Mouse (Mus musculus) natural killer cell, adult 2 months (primary cell): Measurements from ENCODE around the gene Cfap206.

ENCODE experiments used
- DNase-seq, 2 experiments: peaks; one replicate each; pipeline ENCODE4 v3.0.0; 2022; ENCODE audit warnings: low spot score in 2 of 2

Gene Cfap206

DNA sequence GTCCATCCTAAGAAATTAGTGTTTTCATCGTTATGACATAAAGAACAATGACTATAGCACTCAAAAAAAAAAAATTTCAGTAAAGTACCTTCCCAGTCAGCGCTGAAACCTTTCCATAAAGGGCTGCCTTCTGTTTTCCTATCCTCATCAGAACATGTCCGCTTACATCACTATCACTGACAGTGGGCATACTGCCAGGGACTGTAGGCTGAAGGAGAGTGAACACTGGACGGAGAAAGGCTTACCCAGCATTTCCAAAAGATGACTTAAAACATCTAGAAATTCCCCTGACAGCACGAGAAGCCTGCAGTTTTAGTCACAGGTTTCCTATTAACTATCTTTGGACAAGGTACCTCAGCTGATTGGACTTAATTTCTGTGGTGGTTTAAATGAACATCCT lies 56.3 kb downstream of the Cfap206 start:
- DNase-seq, result no peak

DNA sequence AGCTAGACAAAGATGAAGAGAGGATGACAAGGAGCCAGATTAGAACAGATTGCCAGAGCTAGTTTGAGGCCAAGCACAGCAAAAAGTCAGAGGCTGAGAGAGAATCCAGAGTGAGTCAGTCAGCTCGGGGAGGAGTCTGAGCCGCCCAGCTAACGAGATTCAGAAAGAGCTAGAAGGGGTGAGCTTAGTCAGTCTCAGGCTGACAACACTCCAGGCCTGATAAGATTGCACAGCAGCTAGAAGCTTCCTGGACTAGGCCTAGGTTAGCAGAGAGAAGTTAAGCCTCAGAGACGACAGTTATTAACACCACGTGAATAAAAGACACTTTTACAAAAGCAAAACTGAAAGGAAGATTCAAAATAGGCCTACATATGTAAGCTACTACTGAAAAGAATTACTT lies 62.1 kb downstream of the Cfap206 start:
- no peak for DNase-seq

DNA sequence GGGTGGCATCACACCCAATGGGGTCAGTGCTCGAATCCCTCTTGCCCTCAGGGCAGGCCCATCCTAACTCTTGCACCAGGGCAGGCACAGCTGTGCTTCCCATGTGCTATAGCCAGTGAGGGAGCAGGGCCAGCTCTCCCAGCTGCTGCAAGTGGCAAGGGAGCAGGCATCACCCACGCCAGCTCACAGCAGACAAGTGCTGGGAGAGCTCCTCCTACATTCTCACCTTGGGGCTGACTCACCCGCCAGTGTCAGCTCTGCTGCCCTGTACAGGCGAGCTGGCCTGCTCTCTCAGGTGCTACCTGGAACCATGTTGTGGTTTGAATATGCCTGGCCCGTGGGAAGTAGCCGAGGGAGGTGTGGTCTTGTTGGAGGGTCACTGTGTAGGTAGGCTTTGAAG lies 68.1 kb downstream of the Cfap206 start:
- DNase-seq, result no peak

DNA sequence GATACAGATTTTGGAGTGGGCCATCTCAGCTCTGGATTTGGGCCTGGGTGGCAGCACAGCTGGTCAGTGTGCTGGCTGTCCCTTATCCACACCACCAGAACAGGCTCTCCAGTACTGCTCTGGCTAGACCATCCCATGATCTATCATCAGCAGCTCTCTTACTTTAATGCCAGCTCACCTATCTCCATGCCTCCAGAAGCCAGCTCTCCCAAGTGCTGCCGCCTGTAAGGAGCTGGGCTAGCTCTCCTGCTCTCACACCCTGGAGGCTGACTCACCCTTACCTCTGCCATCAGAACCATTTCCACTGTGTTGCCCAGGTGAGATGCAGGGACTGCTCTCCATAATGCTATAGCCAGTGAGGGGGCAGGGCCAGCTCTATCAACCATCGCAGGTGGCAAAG lies 68.5 kb downstream of the Cfap206 start:
- no peak for DNase-seq

DNA sequence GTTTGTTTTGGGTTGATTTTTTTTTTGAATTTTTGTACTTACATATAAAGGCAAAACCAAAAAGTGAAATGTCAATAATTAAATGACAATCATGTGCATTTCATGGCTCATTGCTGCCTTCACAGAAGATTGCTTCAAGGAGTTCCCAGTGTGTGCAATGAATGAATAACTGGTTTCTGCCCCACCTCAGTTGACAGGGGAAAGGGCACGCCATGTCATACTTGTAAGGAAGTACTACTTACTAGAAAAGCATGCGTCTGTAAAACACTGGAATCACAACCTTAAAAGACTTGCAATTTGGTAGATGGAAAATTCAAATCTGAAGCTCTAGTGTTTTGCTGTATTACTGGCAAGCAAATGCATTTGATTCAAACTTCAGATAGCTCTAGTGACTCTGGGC lies 71.0 kb downstream of the Cfap206 start:
- no peak for DNase-seq

DNA sequence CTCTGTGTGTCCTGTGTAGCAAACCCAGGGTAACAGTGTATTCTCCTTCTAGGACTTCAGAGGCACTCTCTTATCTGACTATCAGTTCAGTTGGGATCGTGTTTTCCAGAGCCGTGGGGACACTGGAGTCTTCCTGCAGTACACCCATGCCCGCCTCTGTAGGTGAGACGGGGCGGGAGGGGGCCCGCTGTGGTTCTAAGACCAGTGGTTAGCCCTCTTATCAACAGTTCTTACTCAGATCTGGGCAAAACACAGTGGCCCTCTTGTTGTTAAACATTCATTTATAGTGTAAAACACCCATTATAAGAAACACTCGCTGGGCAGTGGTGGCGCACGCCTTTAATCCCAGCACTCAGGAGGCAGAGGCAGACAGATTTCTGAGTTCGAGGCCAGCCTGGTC lies 73.9 kb downstream of the Cfap206 start:
- DNase-seq, result no peak

DNA sequence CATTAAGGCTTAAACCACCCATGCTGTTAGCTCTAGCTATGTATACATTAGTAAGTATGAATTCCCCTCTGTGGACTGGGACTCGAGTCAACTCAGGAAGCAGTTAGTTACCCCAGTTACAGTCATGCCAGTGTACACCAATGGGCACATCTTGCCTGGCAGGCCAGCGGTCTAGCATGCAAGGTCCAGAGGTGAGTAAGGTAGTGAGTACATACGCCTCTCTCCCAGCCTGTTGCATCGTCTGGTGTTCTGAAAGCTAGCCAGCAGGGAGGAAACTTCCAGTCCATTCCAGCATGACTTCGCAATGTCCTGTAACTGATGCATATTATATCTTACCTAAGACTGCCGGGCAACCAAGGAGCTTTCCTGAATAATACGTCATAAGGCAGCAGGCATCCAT lies 76.8 kb downstream of the Cfap206 start:
- DNase-seq, result no peak

DNA sequence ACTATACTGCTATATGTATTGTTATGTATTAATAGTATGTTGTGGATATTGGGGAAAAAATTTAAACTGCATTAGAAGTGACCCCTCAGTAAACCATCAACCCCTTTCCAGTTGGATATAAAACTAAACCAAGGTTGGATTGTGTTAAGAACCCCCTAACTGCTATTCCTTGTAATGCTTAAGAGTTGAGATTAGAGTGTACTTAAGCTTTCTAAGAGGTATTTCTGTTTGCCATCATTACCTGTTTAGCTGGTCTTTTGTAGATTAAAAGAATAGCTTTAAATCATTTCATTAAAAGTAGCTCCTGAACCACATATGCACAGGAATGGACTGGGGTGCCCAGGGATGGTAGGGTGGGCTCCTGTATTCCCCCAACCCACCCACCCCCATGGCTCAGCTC lies 85.2 kb downstream of the Cfap206 start:
- no peak for DNase-seq

DNA sequence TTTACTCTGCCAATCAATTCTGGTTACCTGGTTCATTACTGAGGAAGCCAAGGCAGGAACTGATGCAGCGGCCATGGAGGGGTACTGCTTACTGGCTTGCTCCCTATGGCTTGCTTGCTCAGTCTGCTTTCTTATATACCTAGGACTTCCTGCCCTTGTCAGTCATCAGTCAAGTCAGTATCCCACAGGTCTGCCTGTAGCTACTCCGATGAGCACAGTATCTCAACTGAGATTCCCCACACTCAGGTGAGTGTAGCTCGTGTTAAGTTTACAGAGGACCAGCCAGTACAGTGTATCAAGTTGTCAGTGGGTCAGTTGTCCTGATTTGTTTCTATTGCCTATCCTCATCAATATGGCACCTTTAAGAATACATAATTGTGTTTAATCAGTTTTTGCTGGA lies 89.3 kb downstream of the Cfap206 start:
- no peak for DNase-seq

DNA sequence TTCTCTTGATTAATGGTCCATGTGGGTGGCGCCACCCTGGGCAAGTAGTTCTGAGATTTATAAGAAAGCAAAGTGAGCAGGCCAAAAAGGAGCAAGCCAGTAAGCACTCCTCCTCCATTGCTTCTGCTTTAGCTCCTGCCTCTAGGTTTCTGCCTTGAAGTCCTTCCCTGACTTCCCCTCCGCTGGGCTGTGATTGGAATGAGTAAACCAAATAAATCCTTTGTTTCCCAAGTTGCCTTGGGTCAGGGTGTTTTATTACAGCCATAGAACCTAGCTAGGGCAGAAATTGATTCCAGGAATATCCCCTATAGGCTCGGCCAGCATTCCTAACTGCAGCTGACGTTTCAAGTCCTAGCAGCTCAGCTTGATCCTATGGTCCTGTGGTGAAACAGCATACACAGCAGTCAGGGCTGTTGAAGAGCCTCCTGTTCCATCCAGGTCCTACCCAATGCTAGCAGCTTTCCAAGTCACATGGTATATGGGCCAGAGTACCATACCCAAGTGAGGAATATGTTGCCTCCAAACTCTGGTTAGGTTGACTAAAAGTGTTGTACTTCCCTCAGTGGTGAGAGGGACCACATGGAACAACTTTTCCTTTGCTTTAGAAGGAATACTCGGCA lies 90.2 kb downstream of the Cfap206 start:
- no peak for DNase-seq
